Mouse (Mus musculus) CH12.LX (cell line): ENCODE measurements around the gene Tmem132c.

Experiments used
- CTCF ChIP-seq, 2 experiments: IDR thresholded peaks in 1 of 2; conservative IDR thresholded peaks in 1 of 2; 2 replicates each; pipeline ENCODE4 v1.5.1; 2011 to 2012; ENCODE audit warnings: low read depth in 2 of 2, low read length in 2 of 2, improper control_type of control experiment in 1 of 2, inconsistent platforms in 1 of 2, mild to moderate bottlenecking in 1 of 2, moderate library complexity in 1 of 2
- E2F4 ChIP-seq: IDR thresholded peaks from 2 replicates; pipeline ENCODE4 v1.6.1; 2011; ENCODE audit warnings: low read depth, low read length, improper control_type of control experiment; ENCODE audit not compliant: insufficient replicate concordance
- EP300 ChIP-seq: IDR thresholded peaks from 2 replicates; pipeline ENCODE4 v1.6.1; 2011; ENCODE audit warnings: low read length, improper control_type of control experiment
- JUND ChIP-seq: conservative IDR thresholded peaks from 2 replicates; pipeline ENCODE4 v1.6.1; 2011; ENCODE audit warnings: low read depth, low read length, improper control_type of control experiment
- MAZ ChIP-seq: IDR thresholded peaks from 2 replicates; pipeline ENCODE4 v1.6.1; 2012; ENCODE audit warnings: low read depth, mild to moderate bottlenecking, inconsistent platforms, low read length, improper control_type of control experiment, moderate library complexity
- POLR2A ChIP-seq: IDR thresholded peaks from 2 replicates; pipeline ENCODE4 v1.6.1; 2011; ENCODE audit warnings: low read depth, mild to moderate bottlenecking, improper control_type of control experiment, low read length
- TCF12 ChIP-seq: IDR thresholded peaks from 2 replicates; pipeline ENCODE4 v1.6.1; 2014; ENCODE audit warnings: low read depth, mild to moderate bottlenecking, inconsistent platforms, low read length, improper control_type of control experiment
- USF1 ChIP-seq: IDR thresholded peaks from 2 replicates; pipeline ENCODE4 v1.6.1; 2014; ENCODE audit warnings: low read depth, mild to moderate bottlenecking, inconsistent platforms, low read length, improper control_type of control experiment

DNA sequence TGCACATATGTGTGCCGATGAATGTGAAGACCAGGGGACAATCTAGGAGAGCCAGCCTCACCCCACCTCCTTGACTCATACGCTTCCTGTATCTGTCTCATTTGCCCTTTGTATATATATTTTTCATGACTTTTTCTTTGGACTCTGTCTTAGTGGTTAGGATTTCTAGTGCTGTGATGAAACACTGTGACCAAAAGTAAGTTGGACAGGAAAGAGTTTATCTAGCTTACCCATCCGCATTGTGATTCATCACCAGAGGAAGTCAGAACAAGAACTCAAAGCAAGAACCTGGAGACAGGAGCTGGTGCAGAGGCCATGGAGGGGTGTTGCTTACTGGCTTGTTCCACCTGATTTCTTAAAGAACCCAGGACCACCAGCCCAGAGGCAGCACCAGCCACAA is 250.1 kb downstream of the Tmem132c start:
- TF ChIP-seq CTCF (conservative IDR thresholded peaks at IDR 0.05 in 1 of 2, IDR thresholded peaks at IDR 0.05 in 1 of 2; ENCODE audit: low read depth in 2 of 2, low read length in 2 of 2) (no peak), EP300 (no peak), TCF12 (no peak), USF1 (no peak), E2F4 (no peak), POLR2A (no peak), JUND (no peak), MAZ (no peak)
